Mouse (Mus musculus) skeletal muscle tissue, adult 2 months (tissue): ENCODE results near the gene Thrb.

ENCODE experiments used
- DNase-seq: peaks from one replicate; pipeline ENCODE4 v3.0.0-alpha.2; 2012; ENCODE audit warnings: low read depth, low spot score

Gene Thrb

DNA sequence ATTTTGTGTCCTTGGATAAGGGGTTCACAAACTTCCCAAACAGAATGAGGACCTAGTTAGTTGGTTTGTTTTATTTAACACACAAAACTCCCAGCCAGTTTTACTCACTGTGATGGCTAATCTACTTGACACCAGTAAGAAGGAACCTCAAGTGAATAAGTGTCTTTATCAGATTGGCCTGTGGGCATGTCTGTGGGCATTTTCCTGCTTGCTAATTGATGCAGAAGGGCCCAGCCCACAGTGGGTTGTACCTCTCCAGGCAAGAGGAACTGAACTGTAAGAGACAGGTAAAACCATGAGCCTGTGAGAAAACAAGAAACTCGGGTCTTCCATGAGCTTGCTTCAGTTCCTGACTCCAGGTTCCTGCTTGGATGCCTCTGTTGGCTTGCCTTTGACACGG is 215.9 kb downstream of the Thrb start:
- no peak for DNase-seq

DNA sequence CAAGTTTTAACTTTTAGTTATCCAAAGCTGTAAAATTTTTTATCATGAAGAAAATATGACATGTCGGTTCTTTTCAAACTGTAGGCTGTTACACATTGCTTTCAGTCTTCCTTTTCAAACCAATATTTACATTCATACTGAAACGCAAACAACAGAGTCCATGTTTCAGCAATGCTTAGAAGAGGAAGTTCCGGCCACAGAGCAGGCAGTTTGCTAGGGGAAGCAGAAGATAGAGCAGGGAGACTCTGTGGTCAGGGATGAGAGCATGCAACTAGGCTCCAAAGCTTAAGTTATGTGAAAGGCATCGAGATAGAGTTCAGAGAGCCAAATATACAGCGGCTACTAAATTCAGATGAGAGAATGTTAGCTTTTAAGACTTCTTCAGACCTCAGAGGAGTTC is 219.4 kb downstream of the Thrb start:
- no peak for DNase-seq

DNA sequence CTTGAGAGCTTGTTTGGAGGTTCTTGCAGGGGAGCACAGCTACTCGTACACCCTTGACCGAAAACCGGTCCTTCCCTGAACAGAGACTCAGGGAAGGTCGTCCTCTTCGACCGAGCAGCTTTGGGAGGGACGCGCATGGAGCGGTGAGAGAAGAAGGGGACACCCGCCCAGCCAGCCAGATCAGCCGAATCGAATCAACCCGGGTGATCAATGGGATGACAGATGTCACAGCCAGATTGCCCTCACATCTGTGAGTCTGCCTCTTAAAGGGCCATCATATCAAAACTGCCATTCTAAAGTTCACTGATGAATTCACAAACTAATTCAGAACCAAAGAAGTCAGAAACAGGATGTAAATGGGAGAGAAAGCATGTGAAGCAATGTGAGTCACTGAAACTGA is 224.8 kb downstream of the Thrb start:
- DNase-seq = no peak

DNA sequence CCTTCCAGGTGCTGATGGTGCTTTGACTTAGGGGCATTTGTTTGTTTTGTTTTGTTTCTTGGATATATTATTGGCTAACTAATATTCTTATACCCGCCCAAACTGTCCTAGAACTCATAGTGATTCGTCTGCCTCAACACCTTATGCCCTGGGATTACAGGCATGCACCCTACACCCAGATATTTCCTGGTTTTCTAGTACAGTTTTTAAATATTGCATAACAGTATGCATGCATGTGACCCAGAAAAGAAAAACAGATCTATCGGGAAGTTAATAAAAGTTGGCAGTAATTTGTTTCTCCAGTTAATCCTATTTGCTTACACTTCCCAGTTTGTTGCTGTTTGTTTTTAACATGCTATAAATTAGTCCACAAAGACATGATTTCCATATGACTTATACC is 225.3 kb downstream of the Thrb start:
- DNase-seq = no peak

DNA sequence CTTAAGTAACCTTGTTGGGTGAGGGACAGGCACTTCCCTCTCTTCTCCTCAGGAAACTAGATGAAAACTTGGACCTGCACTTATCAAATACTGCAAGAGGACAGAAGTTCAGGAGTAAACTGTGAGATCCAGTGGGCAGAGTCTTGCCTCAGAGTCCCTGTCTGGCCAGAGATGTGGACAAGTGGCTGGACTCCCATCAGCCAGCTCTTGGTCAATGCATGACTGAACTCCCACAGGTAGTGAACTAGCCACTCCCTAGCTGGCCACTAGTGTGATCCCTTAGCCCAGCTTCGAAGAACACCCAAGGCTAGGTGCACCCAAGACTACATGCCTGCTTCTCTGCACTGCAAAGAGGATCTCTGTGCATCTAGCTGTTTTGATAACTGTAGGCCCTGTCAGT is 234.7 kb downstream of the Thrb start:
- DNase-seq = no peak

DNA sequence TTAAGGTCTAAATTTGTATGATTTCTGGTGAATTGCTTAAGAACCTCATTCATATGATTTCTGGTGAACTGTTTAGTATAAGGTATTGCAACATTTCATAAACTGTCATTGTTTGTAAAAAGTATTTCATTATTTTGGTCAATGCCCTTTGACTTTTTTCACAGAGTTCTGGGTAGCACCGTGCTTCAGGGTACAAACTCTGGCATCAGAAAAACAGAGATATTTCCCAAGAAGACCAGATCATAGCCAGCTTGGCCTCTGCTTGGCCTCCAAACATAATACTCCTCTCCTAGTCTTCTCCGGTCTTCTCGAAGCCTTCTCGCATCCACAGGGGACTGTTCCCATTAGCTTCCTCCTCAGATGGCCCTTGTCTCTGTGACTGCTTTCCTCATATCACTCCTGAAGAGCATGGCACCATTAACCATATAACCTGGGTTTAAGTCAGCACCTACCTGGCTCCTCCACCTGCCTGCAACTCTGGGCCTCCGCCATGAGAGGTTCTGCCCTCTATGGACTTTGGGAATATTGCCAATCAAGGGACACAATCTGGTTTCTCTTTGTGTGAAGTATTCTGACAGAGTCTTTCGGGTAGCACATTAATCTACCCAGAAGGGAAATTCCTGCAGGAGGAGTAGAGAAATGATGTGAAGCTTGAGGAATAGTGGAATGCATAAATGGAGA is 239.8 kb downstream of the Thrb start:
- DNase-seq = no peak

DNA sequence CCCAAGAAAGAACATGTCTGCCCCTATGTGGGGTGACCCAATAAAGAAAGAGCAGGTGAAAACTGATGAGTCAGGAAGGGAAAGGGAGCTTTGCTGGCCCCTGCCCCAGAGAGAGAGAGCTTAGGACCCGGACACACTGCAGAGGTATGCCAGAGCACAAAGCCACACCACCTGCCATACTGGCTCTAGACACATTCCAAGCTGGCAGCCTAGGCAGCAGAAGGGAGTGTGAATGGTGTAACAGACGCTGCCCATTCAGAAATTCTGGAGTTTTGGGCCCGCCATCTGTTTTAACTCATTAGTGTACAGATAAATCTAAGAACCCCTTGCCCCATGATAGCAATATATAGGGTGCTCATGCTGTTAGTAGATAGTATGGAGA is 240.3 kb downstream of the Thrb start:
- no peak for DNase-seq

DNA sequence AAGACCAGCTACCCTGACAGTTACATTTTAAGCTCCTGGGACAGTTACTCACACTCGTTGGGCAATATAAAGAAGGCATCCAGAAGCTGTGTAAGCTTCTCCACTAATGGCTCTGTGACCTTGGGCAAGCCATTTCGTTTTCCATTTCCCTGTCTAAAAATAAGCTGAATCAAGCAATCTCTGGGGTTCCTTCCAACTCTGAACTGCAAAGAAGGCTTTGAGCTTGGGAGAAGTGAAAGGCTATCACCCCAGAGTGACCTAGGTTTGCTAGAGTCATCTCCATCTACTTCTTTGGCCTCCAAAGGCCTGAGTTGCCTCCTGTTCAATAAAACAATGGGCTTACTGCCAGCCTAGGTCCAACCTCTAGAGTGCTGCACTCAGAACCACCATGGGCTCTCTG is 242.4 kb downstream of the Thrb start:
- DNase-seq = peak; percentile 58

DNA sequence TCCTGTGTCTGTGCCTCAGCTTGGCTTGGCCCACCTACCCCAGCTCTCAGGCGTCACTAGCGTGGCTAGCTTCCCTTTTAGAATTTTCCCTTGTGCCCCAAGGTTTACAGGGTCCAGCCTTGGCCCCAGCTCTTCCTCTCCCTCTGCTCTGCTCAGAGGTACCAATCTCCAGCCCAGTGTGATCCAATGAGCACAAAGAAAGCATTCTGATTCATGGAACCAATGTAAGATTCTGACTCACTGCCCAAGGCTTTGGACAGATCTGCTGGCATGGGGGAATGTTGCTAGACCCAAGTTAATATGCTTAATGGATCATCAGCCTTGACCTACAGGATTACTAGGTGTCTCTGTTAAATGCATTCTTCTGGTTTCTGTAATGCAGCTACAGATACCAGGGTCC is 243.1 kb downstream of the Thrb start:
- DNase-seq = no peak

DNA sequence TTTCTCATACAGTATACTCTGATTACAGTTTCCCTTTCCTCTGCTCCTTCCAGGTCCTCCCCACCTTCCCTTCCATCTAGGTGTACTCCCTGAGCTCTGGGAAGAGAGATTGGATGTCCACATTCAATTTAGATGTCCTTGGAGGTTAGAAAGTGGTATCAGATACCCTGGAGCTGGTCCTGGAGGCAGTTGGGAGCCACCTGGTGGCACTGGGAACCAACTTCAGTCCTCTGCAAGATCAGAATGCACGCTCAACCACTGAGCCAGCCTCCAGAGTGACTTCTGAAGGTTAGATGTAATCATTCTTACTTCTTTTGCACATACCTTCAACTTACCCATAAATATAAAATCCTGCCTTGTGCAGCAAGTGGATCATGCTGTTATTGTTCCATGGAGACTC is 244.5 kb downstream of the Thrb start:
- DNase-seq = peak; percentile 64

DNA sequence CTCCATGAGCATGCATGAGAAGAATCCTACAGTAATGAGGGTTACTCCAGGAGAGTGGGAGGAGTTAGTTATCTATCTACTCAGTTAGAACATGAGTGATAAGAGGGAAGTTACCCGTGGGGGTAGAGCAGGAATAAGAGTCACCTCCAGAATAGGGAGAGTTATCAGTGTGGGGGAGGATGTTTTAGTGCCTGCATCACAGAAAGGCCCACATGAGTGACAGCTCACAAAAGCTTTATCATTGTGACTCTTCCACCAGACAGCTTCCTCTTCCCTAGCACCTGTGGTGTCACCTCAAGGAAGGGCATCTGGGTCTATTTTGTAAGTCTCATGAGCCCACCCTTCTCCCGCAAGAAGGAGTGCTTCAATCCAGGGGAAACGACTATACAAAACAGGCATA is 245.6 kb downstream of the Thrb start:
- no peak for DNase-seq

DNA sequence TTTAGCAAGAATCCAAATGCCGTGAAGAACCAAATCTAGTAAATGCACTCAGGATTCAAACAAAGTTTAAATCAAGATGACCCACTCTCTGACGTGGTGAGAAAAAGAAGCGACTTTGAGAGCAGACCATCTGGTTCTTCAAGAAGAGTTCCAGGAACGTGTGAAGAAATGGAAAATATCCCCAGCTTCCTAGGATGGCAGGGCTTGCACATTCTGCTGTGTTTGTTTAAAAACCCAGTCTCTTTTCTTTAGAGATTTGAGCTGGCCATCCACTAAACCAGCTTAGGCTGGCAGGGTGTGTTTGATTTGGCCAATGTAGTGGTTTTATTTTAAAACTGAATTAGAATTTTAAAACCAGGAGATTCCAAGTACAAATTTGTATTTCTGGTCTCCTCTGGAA is 246.9 kb downstream of the Thrb start:
- no peak for DNase-seq

DNA sequence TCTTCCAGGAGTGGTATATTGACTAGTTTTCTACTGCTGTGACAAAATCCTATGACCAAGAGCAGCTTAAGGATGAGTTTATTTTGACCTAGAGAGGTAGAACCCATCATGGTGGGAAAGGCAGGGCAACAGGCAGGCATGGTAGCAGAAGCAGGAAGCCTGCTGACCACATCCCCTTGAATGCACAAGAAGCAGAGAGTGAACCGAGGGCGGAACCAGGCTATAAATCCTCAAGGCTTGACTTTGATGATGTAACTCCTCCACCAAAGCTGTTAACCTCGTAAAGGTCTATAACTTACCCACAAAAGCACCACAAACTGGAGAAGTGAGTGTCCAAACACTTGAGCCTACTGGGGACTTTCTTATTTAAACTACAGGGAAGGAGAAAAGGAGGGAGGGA is 251.1 kb downstream of the Thrb start:
- DNase-seq = no peak

DNA sequence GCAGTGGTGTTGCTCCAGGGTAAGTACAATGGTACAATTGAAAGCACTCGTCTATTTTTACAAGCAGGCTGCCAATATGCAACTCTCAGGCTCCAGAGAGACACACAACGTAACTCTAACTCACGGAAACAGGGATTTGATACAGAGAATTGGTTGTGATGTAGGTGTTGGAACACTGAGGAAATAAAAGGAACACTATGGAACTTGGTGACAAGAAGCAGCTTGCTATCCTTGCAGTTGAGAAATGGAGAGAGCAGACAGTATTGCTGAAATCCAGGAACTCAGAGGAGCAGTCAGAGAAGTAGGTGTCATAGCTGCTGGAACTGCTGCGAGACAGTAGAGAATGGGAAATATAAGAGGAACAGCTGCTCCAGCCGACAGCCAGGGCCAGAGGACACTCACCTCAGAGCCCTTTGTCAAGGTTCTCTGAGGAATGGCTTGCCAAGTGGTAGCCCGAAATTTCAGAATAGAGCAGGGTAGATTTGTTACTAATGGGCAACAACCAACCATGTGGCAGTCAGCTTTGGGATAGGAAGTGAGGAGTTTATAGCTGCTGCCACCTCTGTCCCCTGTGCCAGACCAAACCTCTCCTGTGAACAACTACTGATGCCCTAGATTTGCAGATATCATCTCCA is 252.6 kb downstream of the Thrb start:
- no peak for DNase-seq

DNA sequence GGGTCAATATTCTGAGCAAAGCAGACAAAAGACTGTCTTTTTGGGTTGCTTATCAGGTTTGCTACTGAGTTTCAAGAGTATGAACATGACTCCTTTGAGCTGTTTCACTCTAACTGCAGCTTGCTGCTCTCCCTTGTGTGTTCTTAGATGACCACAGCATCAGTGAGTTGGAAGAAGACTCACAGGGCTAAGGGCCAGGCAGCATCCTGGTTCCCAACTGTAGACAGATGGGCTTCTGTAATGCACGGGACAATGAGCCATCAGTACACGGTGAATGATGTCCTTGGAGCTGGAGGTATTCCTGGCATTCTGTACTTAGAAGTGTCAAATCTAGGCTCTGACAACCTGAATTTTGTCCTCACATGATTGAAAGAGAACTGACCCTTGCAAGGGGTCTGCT is 255.5 kb downstream of the Thrb start:
- DNase-seq = no peak

DNA sequence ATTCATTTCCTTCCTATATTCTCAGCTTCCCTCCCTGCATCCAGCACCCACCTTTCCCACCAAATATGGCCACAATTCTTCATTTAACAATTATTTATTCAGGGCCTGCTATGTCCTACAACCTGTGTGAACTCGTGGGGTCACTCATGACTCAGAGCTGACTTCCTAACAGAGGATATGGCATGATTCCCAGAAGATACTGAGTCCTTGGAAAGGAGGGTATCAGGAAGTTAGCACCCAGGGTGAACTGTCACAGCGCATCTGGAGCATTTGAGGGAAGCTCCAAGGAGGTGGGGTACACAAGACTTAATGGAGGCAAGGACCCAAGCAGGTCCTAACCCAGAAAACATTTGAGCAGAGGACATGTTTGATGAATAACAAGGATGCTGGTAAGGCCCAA is 256.6 kb downstream of the Thrb start:
- no peak for DNase-seq

DNA sequence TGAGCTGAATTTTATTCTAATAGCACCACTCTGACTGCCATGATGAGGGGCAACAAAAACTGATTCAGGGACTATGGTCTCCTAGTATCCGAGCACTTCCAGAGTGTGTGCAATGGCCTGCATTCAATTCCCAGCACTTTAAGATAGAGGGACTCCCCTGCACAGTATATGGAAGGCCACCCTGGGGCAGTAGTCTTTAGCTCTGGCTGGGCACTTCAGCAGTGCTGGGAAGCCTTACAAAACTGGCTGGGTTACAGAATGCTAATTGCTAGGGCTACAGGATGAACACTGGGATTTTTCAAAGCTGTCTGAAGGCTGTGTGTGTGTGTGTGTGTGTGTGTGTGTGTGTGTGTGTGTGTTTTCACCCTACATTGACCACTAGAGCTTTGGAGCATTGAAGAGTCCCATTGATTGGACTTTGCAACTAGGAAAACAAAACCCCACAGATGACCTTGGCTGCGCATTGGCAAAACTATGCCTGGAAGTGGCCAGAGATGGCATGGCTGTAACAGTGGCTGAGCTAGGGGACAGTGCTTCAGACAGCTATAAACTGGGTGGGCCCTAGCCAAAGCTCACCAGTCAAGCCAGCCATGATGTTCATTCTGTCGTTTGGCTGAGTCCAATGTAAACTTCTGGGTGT is 257.2 kb downstream of the Thrb start:
- DNase-seq = no peak

DNA sequence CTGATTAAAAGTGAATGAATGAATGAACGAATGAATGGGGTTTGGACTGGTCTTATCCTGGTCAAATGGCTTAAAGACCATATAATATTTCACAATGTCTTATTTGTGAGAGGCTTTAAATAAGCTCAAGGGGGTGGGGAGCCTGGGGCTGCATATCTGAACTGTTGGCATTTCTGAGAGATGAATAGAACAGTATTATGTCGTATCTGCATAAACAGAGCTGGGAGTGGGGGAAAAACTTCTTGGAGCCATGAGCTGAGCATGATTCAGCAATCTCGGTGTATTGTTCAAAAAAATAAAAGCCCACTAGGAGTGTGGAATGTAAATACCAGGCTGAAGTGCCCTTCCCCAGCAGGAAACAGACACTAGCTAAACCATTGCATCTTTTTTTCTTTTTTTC is 257.8 kb downstream of the Thrb start:
- no peak for DNase-seq

DNA sequence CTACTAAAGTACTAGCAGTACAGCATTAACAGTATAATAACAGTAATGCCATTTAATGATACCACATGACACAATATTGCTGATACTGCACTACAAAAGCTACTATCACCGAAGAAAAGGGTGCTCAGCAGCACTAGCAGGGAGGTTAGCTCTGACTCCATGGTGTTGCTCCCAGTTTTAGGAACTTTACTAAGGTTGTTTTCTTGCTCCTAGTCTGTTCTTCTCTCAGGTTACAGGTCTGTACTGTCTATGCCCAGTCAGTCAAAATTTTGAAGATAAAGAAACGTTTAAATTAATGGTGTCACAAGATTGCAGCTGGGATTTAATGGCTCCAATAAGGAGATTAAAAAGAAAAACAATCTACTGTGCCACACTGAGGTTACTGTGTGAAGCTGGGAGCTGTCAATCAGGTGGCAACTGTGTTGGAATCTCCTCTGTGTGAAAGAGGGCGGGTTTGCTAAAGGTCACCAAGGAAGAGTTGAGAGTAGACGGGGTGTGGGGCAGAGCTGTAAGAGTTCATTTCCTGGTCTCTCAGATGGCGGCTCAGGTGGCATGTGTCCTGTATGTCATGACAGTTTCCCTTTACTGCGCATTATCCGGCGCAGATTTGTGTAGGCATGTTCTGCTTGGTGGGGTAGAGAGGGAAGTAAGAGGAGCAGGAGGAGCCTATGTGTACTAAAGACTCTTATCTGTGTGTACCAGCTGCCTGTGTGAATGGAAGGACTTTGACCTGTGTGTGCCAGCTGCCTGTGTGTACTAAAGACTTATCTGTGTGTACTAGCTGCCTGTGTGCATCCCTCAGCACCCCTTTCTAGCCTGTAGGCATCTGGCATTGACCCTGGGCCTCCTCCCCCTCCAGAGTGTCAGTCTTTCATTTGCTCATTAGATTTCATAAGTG is 263.0 kb downstream of the Thrb start:
- DNase-seq = no peak

DNA sequence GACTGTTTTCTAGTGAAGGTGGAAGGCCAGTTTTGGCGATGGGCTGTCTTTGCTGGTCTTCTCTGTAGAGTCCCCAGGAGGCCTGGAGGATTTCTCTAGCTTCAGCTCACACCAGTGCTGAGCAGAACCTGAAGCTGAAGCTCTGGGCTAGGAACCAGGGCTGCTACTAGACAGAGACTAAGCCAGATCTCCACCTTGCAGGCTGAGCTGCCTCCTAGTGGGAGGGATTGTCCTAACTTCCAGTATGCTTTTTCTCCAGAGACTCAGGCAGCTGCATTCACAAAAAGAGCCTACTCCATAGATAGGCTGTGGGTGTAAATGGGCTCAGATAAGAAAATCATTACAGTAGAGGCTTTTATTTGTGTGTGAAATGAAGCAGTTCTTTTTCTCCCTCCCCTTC is 267.4 kb downstream of the Thrb start:
- peak; percentile 40 for DNase-seq

DNA sequence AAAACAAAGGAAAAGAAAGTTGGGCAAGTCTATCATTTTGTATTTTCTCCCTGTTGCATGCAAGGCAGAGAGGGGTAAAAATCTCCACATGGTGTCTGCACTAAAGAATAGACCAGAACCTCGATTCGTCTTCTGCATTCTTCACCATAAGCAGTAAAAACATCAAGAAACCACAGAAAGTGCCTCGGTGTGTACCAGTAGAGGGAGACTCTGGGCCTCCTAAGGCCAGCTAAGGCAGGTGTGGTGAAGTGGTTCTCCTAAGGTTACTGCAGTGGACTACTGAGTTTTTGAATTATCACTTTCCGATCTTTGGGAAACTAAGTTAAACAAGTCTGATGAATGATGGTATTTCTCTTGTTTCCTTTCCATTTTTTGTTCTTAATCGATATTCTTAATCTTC is 269.5 kb downstream of the Thrb start:
- DNase-seq = no peak

DNA sequence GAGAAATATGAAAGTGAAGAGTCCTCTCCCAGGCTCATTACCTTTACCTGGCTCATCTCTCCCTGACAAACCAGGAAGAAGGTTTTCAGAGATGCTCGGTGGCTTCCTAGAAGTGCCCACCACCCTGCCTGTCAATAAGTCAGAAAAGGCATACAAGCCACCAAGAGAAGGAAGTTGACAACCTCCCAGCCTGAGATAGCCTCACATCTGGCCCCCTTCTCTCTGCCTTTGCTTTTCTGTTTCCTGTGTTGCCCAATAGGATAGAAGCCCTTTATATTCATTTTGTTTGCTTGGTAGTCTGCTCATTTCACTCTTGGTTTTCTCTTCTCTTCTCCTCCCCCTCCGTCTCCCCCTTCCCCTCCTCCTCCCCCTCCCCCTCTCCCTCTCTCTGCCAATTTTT is 273.4 kb downstream of the Thrb start:
- no peak for DNase-seq
